Mouse (Mus musculus) MEL (cell line): ENCODE data around the gene Med13l. TPM values are rescaled to one million over a fixed set of nuclear protein-coding genes. Genes with fewer than 3 reads are reported as not detected.

Experiments used
- DNase-seq: peaks from one replicate; pipeline ENCODE4 v3.0.0; 2011; ENCODE audit warnings: low read depth, low spot score
- H3K27ac ChIP-seq: 2 replicates; pipeline ENCODE4 v1.5.1; 2012; ENCODE audit warnings: low read depth, mild to moderate bottlenecking, control low read depth, low read length, moderate library complexity; ENCODE audit not compliant: control insufficient read depth
- H3K27me3 ChIP-seq, 2 experiments: fragments of 150-350 bp in 1 of 2; sonication (generic) in 1 of 2; 2 replicates each; pipeline ENCODE4 v1.6.1; 2012; ENCODE audit warnings: low read length in 2 of 2, mild to moderate bottlenecking in 2 of 2, improper control_type of control experiment in 1 of 2, moderate library complexity in 1 of 2; ENCODE audit not compliant: insufficient read depth in 2 of 2, control insufficient read depth in 1 of 2
- H3K36me3 ChIP-seq, 2 experiments: 2 replicates each; pipeline ENCODE4 v1.6.1; 2012 to 2014; ENCODE audit warnings: low read length in 2 of 2, improper control_type of control experiment in 1 of 2, inconsistent platforms in 1 of 2, mild to moderate bottlenecking in 1 of 2; ENCODE audit not compliant: insufficient read depth in 2 of 2, control insufficient read depth in 1 of 2
- H3K4me1 ChIP-seq, 2 experiments: fragments of 150-350 bp in 1 of 2; sonication (generic) in 1 of 2; 2 replicates each; pipeline ENCODE4 v1.6.1; 2012; ENCODE audit warnings: low read length in 2 of 2, improper control_type of control experiment in 1 of 2, mild to moderate bottlenecking in 1 of 2; ENCODE audit not compliant: insufficient read depth in 2 of 2, control insufficient read depth in 1 of 2
- H3K4me3 ChIP-seq, 2 experiments: fragments of 150-350 bp in 1 of 2; sonication (generic) in 1 of 2; 2 replicates each; pipeline ENCODE4 v1.5.1; 2012; ENCODE audit warnings: low read depth in 2 of 2, low read length in 2 of 2, mild to moderate bottlenecking in 2 of 2, moderate library complexity in 2 of 2, control low read depth in 1 of 2, improper control_type of control experiment in 1 of 2; ENCODE audit not compliant: control insufficient read depth in 1 of 2, insufficient read depth in 1 of 2
- H3K79me2 ChIP-seq: 2 replicates; pipeline ENCODE4 v1.6.1; 2012; ENCODE audit warnings: mild to moderate bottlenecking, low read length, moderate library complexity; ENCODE audit not compliant: control insufficient read depth, poor library complexity, insufficient read depth
- H3K9ac ChIP-seq: 2 replicates; pipeline ENCODE4 v1.6.1; 2012; ENCODE audit warnings: low read depth, mild to moderate bottlenecking, control low read depth, low read length, moderate library complexity; ENCODE audit not compliant: control insufficient read depth, poor library complexity, severe bottlenecking
- H3K9me3 ChIP-seq: fragments of 150-350 bp; sonication (generic); replicated peaks from 2 replicates; pipeline ENCODE4 v1.6.1; 2012; ENCODE audit warnings: mild to moderate bottlenecking, low read length, improper control_type of control experiment, moderate library complexity; ENCODE audit not compliant: insufficient read depth
- E2F4 ChIP-seq: IDR thresholded peaks from 2 replicates; pipeline ENCODE4 v1.6.1; 2011; ENCODE audit warnings: low read depth, low read length, improper control_type of control experiment, borderline replicate concordance
- ELF1 ChIP-seq: IDR thresholded peaks from 2 replicates; pipeline ENCODE4 v1.6.1; 2014; ENCODE audit warnings: low read depth, mild to moderate bottlenecking, inconsistent platforms, low read length, improper control_type of control experiment, moderate library complexity
- EP300 ChIP-seq, 2 experiments: IDR thresholded peaks; 2 replicates each; pipeline ENCODE4 v1.6.1; 2011; ENCODE audit warnings: improper control_type of control experiment in 2 of 2, low read length in 2 of 2, low read depth in 1 of 2, mild to moderate bottlenecking in 1 of 2
- ETS1 ChIP-seq: IDR thresholded peaks from 2 replicates; pipeline ENCODE4 v1.6.1; 2012; ENCODE audit warnings: low read depth, mild to moderate bottlenecking, inconsistent platforms, low read length, improper control_type of control experiment, moderate library complexity
- GABPA ChIP-seq: IDR thresholded peaks from 2 replicates; pipeline ENCODE4 v1.6.1; 2012; ENCODE audit warnings: low read depth, mild to moderate bottlenecking, inconsistent platforms, low read length, improper control_type of control experiment, moderate library complexity
- GATA1 ChIP-seq: IDR thresholded peaks from 2 replicates; pipeline ENCODE4 v1.6.1; 2011; ENCODE audit warnings: low read depth, low read length, improper control_type of control experiment
- MAZ ChIP-seq: IDR thresholded peaks from 2 replicates; pipeline ENCODE4 v1.6.1; 2012; ENCODE audit warnings: low read depth, mild to moderate bottlenecking, inconsistent platforms, low read length, improper control_type of control experiment
- MEF2A ChIP-seq: IDR thresholded peaks from 2 replicates; pipeline ENCODE4 v1.6.1; 2014; ENCODE audit warnings: low read depth, mild to moderate bottlenecking, inconsistent platforms, low read length, improper control_type of control experiment; ENCODE audit not compliant: poor library complexity, insufficient replicate concordance, severe bottlenecking; ENCODE audit errors: extremely low read depth
- MYB ChIP-seq: IDR thresholded peaks from 2 replicates; pipeline ENCODE4 v1.6.1; 2011; ENCODE audit warnings: mild to moderate bottlenecking, low read depth, low read length, improper control_type of control experiment
- NRF1 ChIP-seq: IDR thresholded peaks from 2 replicates; pipeline ENCODE4 v1.6.1; 2014; ENCODE audit warnings: low read depth, mild to moderate bottlenecking, inconsistent platforms, low read length, improper control_type of control experiment, moderate library complexity; ENCODE audit not compliant: poor library complexity, insufficient read depth, severe bottlenecking
- POLR2AphosphoS2 ChIP-seq: IDR thresholded peaks from 2 replicates; pipeline ENCODE4 v1.6.1; 2011; ENCODE audit warnings: low read length, improper control_type of control experiment
- POLR2AphosphoS5 ChIP-seq: IDR thresholded peaks from 2 replicates; pipeline ENCODE4 v1.6.1; 2012; ENCODE audit warnings: low read depth, borderline replicate concordance, mild to moderate bottlenecking, inconsistent platforms, low read length, moderate library complexity, mixed read lengths
- RCOR1 ChIP-seq: IDR thresholded peaks from 2 replicates; pipeline ENCODE4 v1.6.1; 2012; ENCODE audit warnings: low read depth, mild to moderate bottlenecking, inconsistent platforms, low read length, improper control_type of control experiment
- SIN3A ChIP-seq: IDR thresholded peaks from 2 replicates; pipeline ENCODE4 v1.6.1; 2012; ENCODE audit warnings: low read length, improper control_type of control experiment, inconsistent platforms
- SMC3 ChIP-seq: IDR thresholded peaks from 2 replicates; pipeline ENCODE4 v1.6.1; 2011; ENCODE audit warnings: low read depth, low read length, improper control_type of control experiment
- TCF12 ChIP-seq: IDR thresholded peaks from 2 replicates; pipeline ENCODE4 v1.6.1; 2014; ENCODE audit warnings: low read depth, mild to moderate bottlenecking, inconsistent platforms, low read length, improper control_type of control experiment, moderate library complexity
- USF1 ChIP-seq: IDR thresholded peaks from 2 replicates; pipeline ENCODE4 v1.6.1; 2014; ENCODE audit warnings: low read depth, mild to moderate bottlenecking, inconsistent platforms, low read length, improper control_type of control experiment, moderate library complexity
- USF2 ChIP-seq, 2 experiments: IDR thresholded peaks; 2 replicates each; pipeline ENCODE4 v1.6.1; 2011 to 2012; ENCODE audit warnings: improper control_type of control experiment in 2 of 2, low read length in 2 of 2, borderline replicate concordance in 1 of 2, inconsistent platforms in 1 of 2, low read depth in 1 of 2, mild to moderate bottlenecking in 1 of 2; ENCODE audit not compliant: insufficient read depth in 1 of 2
- ZKSCAN1 ChIP-seq: IDR thresholded peaks from 2 replicates; pipeline ENCODE4 v1.6.1; 2012; ENCODE audit warnings: low read depth, mild to moderate bottlenecking, inconsistent platforms, low read length, improper control_type of control experiment, moderate library complexity
- ZMIZ1 ChIP-seq: IDR thresholded peaks from 2 replicates; pipeline ENCODE4 v1.6.1; 2012; ENCODE audit warnings: low read depth, mild to moderate bottlenecking, inconsistent platforms, low read length, improper control_type of control experiment, moderate library complexity
- ZNF384 ChIP-seq: IDR thresholded peaks from 2 replicates; pipeline ENCODE4 v1.6.1; 2012; ENCODE audit warnings: low read depth, mild to moderate bottlenecking, inconsistent platforms, low read length, improper control_type of control experiment
- polyA plus RNA-seq, 2 experiments: library from polyadenylated mRNA; stranded (reverse) in 1 of 2; unstranded in 1 of 2; fragments of >175 nt in 1 of 2; fragments of >200 nt in 1 of 2; gene quantifications; 2 replicates each; pipeline versions ENCODE4 v1.2.1 to v1.2.4; 2012; ENCODE audit warnings: low replicate concordance in 2 of 2, low read depth in 1 of 2; ENCODE audit not compliant: insufficient read length in 2 of 2, insufficient read depth in 1 of 2, missing spikeins in 1 of 2
- total RNA-seq: library from RNA; depleted of rRNA; stranded (reverse); fragments of 300-350 nt; gene quantifications from 2 replicates; pipeline ENCODE4 v1.2.3, GENCODE M21; 2012

Med13l gene
- total and polyA plus RNA-seq, 3 experiments: 13.4 to 16.1 TPM; not detected in 1

- DNase-seq: no peak
- Histone ChIP-seq H3K36me3 (peaks cover 0 to 3% of the 10 kb centered on the region in 2 experiments; a peak in 1 of 4 replicates), H3K4me1 (no peaks in the 10 kb centered on the region), H3K9me3 (no peaks in the 10 kb centered on the region), H3K79me2 (no peaks in the 10 kb centered on the region), H3K27ac (no peak overlapping the region), H3K27me3 (no peaks in the 10 kb centered on the region), H3K9ac (no peak overlapping the region), H3K4me3 (no peak overlapping the region)
- no peak for TF ChIP-seq ZMIZ1
- TF ChIP-seq NRF1: no peak
- TF ChIP-seq ETS1: no peak
- no peak for TF ChIP-seq GABPA
- TF ChIP-seq POLR2AphosphoS2: no peak
- TF ChIP-seq USF1: no peak
- no peak for TF ChIP-seq MAZ
- TF ChIP-seq GATA1: no peak
- TF ChIP-seq ELF1: no peak
- no peak for TF ChIP-seq SMC3
- no peak for TF ChIP-seq EP300 (IDR thresholded peaks at IDR 0.05; ENCODE audit: low read depth in 1 of 2, low read length in 2 of 2)
- no peak for TF ChIP-seq ZKSCAN1
- TF ChIP-seq E2F4: no peak
- no peak for TF ChIP-seq RCOR1
These were observed 173.1 kb downstream of the Med13l start for GRCm38 (mm10) chr5:118733566-118733965.

GRCm38 (mm10) chr5:118734455-118734854, 174.0 kb downstream of the Med13l start:
- H3K9me3 ChIP-seq: no peaks in the 10 kb centered on the region
- H3K27me3 ChIP-seq: no peaks in the 10 kb centered on the region
- no peak overlapping the region for H3K9ac ChIP-seq
- H3K4me1 ChIP-seq: no peaks in the 10 kb centered on the region
- no peak overlapping the region for H3K27ac ChIP-seq
- H3K79me2 ChIP-seq: no peaks in the 10 kb centered on the region
- TF ChIP-seq USF1 (no peak), TCF12 (no peak), POLR2AphosphoS5 (no peak), MYB (no peak), POLR2AphosphoS2 (no peak), ETS1 (no peak), MEF2A (no peak), USF2 (IDR thresholded peaks at IDR 0.05; ENCODE audit: borderline replicate concordance in 1 of 2, insufficient read depth in 1 of 2, low read depth in 1 of 2, low read length in 2 of 2) (no peak), ZNF384 (no peak), SIN3A (no peak)
- peaks cover 0 to 4% of the 10 kb centered on the region in 2 experiments; a peak in 1 of 4 replicates for H3K36me3 ChIP-seq
- no peak for DNase-seq
- no peak overlapping the region for H3K4me3 ChIP-seq
